Comparison of ENCODE assay signal across 15 mouse cellular contexts in the genomic region with DNA sequence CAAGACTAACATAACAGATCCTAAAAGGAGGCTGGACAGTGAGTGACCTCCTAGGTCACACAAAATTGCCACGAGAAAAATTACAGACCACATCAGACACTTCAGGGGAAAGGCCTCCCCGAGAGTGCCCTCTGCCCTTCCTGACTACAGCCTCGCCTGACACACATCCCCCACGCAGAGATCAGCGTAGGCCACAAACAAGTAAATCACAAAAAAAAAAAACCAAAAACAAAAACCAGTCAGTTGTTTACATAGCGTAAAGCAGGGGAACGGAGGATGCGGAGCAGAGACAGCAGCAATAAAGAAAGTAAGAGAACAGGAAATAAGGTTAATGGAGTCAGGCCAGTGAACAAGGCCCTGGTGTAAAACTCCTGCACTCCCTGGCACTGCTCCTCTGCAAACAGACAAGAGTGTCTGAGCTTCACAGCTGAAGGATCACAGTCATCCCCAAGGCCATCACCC. TPM values are rescaled to one million over a fixed set of nuclear protein-coding genes. Genes with fewer than 3 reads are reported as not detected.
DNase-seq lines count a peak whose midpoint lies in the region; ATAC-seq and TF ChIP-seq lines count a peak whose summit lies in the region.
"Had no signal": no experiment of that assay in that cellular context is flagged by ENCODE, and none has a peak within 500 bp of the region (broad histone marks: within the 10 kb centered on the region; RNA-seq: fewer than 3 reads in every experiment).

No protein-coding gene starts in this region.

- no peaks in the 10 kb centered on the region for H3K27me3 ChIP-seq in midbrain, embryonic 14.5 days (ENCODE audit: control insufficient read depth, insufficient read depth, low read length)
- H3K27me3 ChIP-seq: hindbrain, embryonic 15.5 days; limb, embryonic 12.5 days had no signal

- 73% methylated on average over 8 of the region's 8 CpGs for WGBS in midbrain, embryonic 14.5 days

- no peaks in the 10 kb centered on the region for H3K36me3 ChIP-seq in midbrain, embryonic 14.5 days (ENCODE audit: control insufficient read depth, insufficient read depth, low read length)
- H3K36me3 ChIP-seq: hindbrain, embryonic 15.5 days; limb, embryonic 12.5 days had no signal

- ATAC-seq in CD4-positive, CD25-positive, alpha-beta regulatory T cell, adult 4 months, result peak; percentile 80
- ATAC-seq in midbrain, embryonic 14.5 days (ENCODE audit: low FRiP score, low TSS enrichment), result no peak
- ATAC-seq: midbrain, embryonic 16.5 days had no signal

- no peak overlapping the region for H3K27ac ChIP-seq in layer of hippocampus, adult 2 months
- no peak overlapping the region for H3K27ac ChIP-seq in midbrain, embryonic 14.5 days (replicated peaks; ENCODE audit: low read depth, low read length)
- H3K27ac ChIP-seq: hindbrain, embryonic 15.5 days; limb, embryonic 12.5 days had no signal

- no peaks in the 10 kb centered on the region for H3K4me1 ChIP-seq in midbrain, embryonic 14.5 days (ENCODE audit: control insufficient read depth, insufficient read depth, low read length)
- H3K4me1 ChIP-seq: hindbrain, embryonic 15.5 days had no signal

- TF ChIP-seq CTCF in layer of hippocampus, adult 2 months (conservative IDR thresholded peaks at IDR 0.05), result no peak

- no peak overlapping the region for H3K4me2 ChIP-seq in midbrain, embryonic 14.5 days (ENCODE audit: low read length)
- H3K4me2 ChIP-seq: hindbrain, embryonic 15.5 days; limb, embryonic 12.5 days had no signal

- no peak overlapping the region for H3K9ac ChIP-seq in midbrain, embryonic 14.5 days (replicated peaks; ENCODE audit: low read length)
- H3K9ac ChIP-seq: hindbrain, embryonic 15.5 days; limb, embryonic 12.5 days had no signal

- H3K4me3 ChIP-seq in layer of hippocampus, adult 2 months, result no peak overlapping the region
- H3K4me3 ChIP-seq in midbrain, embryonic 14.5 days (replicated peaks; ENCODE audit: low read depth, low read length), result no peak overlapping the region
- H3K4me3 ChIP-seq: hindbrain, embryonic 15.5 days; limb, embryonic 12.5 days had no signal

- DNase-seq in adrenal gland, adult 2 months, result peak; percentile 49
- no peak for DNase-seq in adrenal gland, postnatal 4 days (ENCODE audit: low spot score in 2 of 2)
- DNase-seq in kidney, adult 18-20 months, result peak; percentile 66
- peak; percentile 68 to 76 for DNase-seq in kidney, postnatal 4 days
- DNase-seq in c-Kit-positive CD71-positive TER-119-positive erythroid progenitor cells, embryonic 14.5 days (ENCODE audit: low spot score), result no peak
- DNase-seq in layer of hippocampus, adult 2 months (ENCODE audit: low spot score in 2 of 2), result no peak
- no peak for DNase-seq in midbrain, embryonic 14.5 days
- DNase-seq: cerebellum, adult 11 months; embryo, embryonic 11 days; layer of hippocampus, postnatal 36 days; lung, postnatal 36 days had no signal

- H3K9me3 ChIP-seq in midbrain, embryonic 14.5 days (ENCODE audit: control insufficient read depth, low read length), result no peaks in the 10 kb centered on the region
- H3K9me3 ChIP-seq: hindbrain, embryonic 15.5 days had no signal

RNA-seq across cellular contexts. Expression of a gene that starts 18.6 kb away (rescaled TPM):
- 1 to 10 TPM; 2.8 to 3.9 TPM for total RNA-seq in adrenal gland, adult 2 months (2021)
- 3.7 and 4.2 TPM in 2 replicates for polyA plus RNA-seq in adrenal gland, adult 2 months (2012; rRNA removed)
- 10 to 100 TPM in 1 of 2 experiments, 1 to 10 TPM in 1; 8.0 to 18.2 TPM for total RNA-seq in adrenal gland, postnatal 4 days (2021)
- 1 to 10 TPM; 1.2 to 1.3 TPM for polyA plus RNA-seq in CD4-positive, CD25-positive, alpha-beta regulatory T cell, adult 4 months (2017; shearing (Covaris generic))
- 1 to 10 TPM; 1.4 to 2.0 TPM for total RNA-seq in layer of hippocampus, adult 2 months (2021)
- polyA plus RNA-seq in midbrain, embryonic 14.5 days (2014; fragmentation: Nextera tagmentation; extraction: Ambion mirVana), result 3.5 and 4.0 TPM in 2 replicates

RNA-seq across cellular contexts. Expression of a gene that starts 27.8 kb away (rescaled TPM):
- total RNA-seq in adrenal gland, adult 2 months (2021), result 100 to 1,000 TPM; 162 to 202 TPM
- polyA plus RNA-seq in adrenal gland, adult 2 months (2012; rRNA removed), result 2,091 and 3,081 TPM in 2 replicates
- total RNA-seq in adrenal gland, postnatal 4 days (2021), result 100 to 1,000 TPM; 219 to 235 TPM
- 100 to 1,000 TPM; 216 to 249 TPM for polyA plus RNA-seq in CD4-positive, CD25-positive, alpha-beta regulatory T cell, adult 4 months (2017; shearing (Covaris generic))
- 100 to 1,000 TPM in 1 of 2 experiments, 10 to 100 TPM in 1; 99.8 to 101 TPM for total RNA-seq in layer of hippocampus, adult 2 months (2021)
- polyA plus RNA-seq in midbrain, embryonic 14.5 days (2014; fragmentation: Nextera tagmentation; extraction: Ambion mirVana), result 293 and 337 TPM in 2 replicates

RNA-seq across cellular contexts. Expression of a gene that starts 32.5 kb away (rescaled TPM):
- 10 to 100 TPM; 36.2 to 39.9 TPM for total RNA-seq in adrenal gland, adult 2 months (2021)
- polyA plus RNA-seq in adrenal gland, adult 2 months (2012; rRNA removed), result 173 and 192 TPM in 2 replicates
- total RNA-seq in adrenal gland, postnatal 4 days (2021), result 100 to 1,000 TPM; 215 to 216 TPM
- not detected for polyA plus RNA-seq in CD4-positive, CD25-positive, alpha-beta regulatory T cell, adult 4 months (2017; shearing (Covaris generic))
- total RNA-seq in layer of hippocampus, adult 2 months (2021), result 10 to 100 TPM; 16.1 to 18.4 TPM
- 36.2 and 58.5 TPM in 2 replicates for polyA plus RNA-seq in midbrain, embryonic 14.5 days (2014; fragmentation: Nextera tagmentation; extraction: Ambion mirVana)

RNA-seq across cellular contexts. Expression of a gene that starts 38.3 kb away (rescaled TPM):
- total RNA-seq in adrenal gland, adult 2 months (2021), result 100 to 1,000 TPM in 1 of 2 experiments, 10 to 100 TPM in 1; 95.8 to 109 TPM
- 461 and 500 TPM in 2 replicates for polyA plus RNA-seq in adrenal gland, adult 2 months (2012; rRNA removed)
- total RNA-seq in adrenal gland, postnatal 4 days (2021), result 100 to 1,000 TPM; 147 to 149 TPM
- polyA plus RNA-seq in CD4-positive, CD25-positive, alpha-beta regulatory T cell, adult 4 months (2017; shearing (Covaris generic)), result 10 to 100 TPM; 77.4 to 80.4 TPM
- total RNA-seq in layer of hippocampus, adult 2 months (2021), result 10 to 100 TPM; 52.1 to 54.9 TPM
- polyA plus RNA-seq in midbrain, embryonic 14.5 days (2014; fragmentation: Nextera tagmentation; extraction: Ambion mirVana), result 58.6 and 71.2 TPM in 2 replicates

Comparison
In these comparisons a context has a peak if more than half of its experiments do, and no peak if none do; other contexts are left out.
1. DNase-seq: peak in adrenal gland, adult 2 months (single experiment), kidney, adult 18-20 months (single experiment) and kidney, postnatal 4 days (2 of 2); none in adrenal gland, postnatal 4 days (0 of 2), c-Kit-positive CD71-positive TER-119-positive erythroid progenitor cells, embryonic 14.5 days (single experiment), layer of hippocampus, adult 2 months (0 of 2) and midbrain, embryonic 14.5 days (single experiment).
2. RNA of a gene that starts 32.5 kb away (total RNA-seq): 215 to 216 TPM in adrenal gland, postnatal 4 days; 36.2 to 39.9 TPM in adrenal gland, adult 2 months and 16.1 to 18.4 TPM in layer of hippocampus, adult 2 months; every median in the first group is over 4 times any median in the second.